Mouse (Mus musculus): Measurements from ENCODE around the gene Catsperg2. TPM values are rescaled to one million over a fixed set of nuclear protein-coding genes. Genes with fewer than 3 reads are reported as not detected.
"Not testable (repeated sequence)": the region's sequence is repeated elsewhere in the genome, so short reads cannot be mapped to it uniquely, and the experiment has no call there.

Catsperg2 gene
- under 1 TPM; 0.18 to 0.42 TPM for total RNA-seq (2021)
- long read RNA-seq = 0 reads

GRCm38 (mm10) chr7:29726860-29727259 lies at the start of gene Catsperg2:
Catsperg2 (minus strand) TSS chr7:29727032.
- DNase-seq (ENCODE audit: low spot score in 2 of 2) = not testable (repeated sequence)

DNA sequence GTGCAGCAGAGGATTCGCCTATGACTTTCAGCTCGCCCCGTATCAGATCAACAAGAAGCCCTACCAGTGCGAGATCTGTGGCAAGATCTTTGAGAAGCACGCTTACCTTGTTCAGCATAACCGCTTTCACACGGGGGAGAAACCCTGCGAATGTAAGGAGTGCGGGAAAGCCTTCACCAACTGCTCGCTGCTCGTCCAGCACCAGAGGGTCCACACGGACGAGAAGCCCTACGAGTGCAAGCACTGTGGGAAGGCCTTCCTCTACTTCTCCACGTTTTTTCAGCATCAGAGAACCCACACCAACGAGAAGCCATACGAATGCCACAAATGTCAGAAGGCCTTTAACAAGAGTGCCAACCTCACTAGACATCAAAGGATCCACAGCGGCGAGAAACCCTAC lies 49.7 kb upstream of the Catsperg2 start:
- no peak for DNase-seq (ENCODE audit: low spot score in 2 of 2)

GRCm38 (mm10) chr7:29774371-29774770 lies 47.5 kb upstream of the Catsperg2 start:
- no peak for DNase-seq (ENCODE audit: low spot score in 2 of 2)

DNA sequence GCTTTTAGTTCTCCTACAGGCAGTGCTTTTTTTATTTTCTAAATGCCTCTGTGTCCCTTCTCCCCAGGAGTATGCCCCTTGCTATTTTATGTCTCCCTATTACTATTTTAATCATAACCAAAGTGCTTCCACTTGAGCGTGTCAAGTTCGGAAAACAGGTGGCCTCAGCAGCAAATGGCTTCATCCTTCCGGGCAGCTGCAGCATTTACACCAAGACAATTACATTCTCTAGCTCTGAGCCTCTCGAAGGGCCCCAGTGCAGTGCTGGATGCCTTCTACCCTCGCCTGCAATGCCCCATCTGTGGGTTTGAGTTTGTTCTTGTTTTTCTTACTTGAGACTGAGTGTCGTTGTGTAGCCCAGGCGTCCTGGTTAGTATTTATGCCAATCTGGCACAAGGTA lies 46.7 kb upstream of the Catsperg2 start:
- DNase-seq (ENCODE audit: low spot score in 2 of 2) = no peak

DNA sequence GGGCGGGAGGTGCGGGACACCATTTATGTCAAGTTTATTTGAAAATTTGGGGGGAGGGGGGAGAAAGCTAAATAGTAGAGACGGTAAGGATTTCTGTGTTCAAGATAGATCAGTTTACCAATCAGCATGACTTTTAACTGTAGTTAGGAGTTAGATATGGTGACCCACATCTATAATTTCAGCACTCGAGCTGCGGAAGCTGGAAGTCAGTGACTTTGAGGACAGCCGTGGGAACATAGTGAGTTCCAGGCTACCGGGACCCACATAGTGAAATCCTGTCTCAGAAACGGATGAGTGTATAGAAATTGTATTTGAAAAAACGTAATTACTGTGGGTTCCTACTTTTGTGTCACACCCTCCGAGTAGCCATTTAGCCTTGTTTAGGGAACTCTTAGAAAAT lies 42.1 kb upstream of the Catsperg2 start:
- DNase-seq (ENCODE audit: low spot score in 2 of 2) = no peak

- peak; percentile 80 to 85 for DNase-seq (ENCODE audit: low spot score in 2 of 2)
These were observed 41.5 kb upstream of the Catsperg2 start, which contains the start of gene Zfp84 for GRCm38 (mm10) chr7:29768090-29768900. Zfp84 (plus strand) TSS chr7:29768552.

- peak; percentile 80 to 84 for DNase-seq (ENCODE audit: low spot score in 2 of 2)
These were observed 40.3 kb upstream of the Catsperg2 start for GRCm38 (mm10) chr7:29767058-29767686.

GRCm38 (mm10) chr7:29764702-29765101 lies 37.9 kb upstream of the Catsperg2 start:
- no peak for DNase-seq (ENCODE audit: low spot score in 2 of 2)

GRCm38 (mm10) chr7:29760476-29760875 lies 33.6 kb upstream of the Catsperg2 start:
- no peak for DNase-seq (ENCODE audit: low spot score in 2 of 2)

DNA sequence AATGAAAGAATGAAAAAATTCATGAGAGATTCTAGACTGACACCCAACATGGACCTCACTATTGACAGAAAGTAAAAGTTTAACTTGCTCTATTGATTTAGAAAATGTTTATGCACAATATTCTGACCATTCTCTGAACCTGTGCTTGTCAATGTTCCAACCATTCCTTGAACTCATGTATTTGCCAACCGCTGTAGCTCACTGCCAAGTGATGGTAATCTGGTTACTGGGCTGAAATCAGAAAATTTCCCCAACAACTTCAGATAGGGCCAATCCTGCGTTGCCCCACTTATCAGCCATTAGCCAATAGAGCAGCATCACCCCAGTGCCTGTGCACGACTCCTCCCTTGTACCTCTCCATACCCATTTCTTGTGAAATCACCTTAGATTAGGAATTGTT lies 15.4 kb upstream of the Catsperg2 start:
- DNase-seq (ENCODE audit: low spot score in 2 of 2) = no peak

DNA sequence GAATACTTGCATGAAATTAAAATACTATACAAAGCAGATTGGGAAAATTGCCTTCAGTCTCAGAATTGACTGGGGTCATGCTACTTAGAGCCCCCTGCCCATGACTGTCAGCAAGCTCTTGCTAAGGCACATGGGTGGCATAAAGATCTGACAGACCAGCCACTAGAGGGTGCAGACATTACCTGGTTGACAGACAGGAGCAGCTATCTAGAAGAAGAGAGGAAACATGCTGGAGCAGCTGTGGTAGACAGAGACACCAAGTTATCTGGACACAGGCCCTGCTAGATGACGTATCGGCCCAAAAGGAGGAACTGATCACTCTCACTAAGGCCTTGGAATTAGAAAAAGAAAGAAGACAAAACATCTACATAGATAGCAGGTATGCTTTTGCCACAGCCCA lies 1.2 kb upstream of the Catsperg2 start:
- DNase-seq (ENCODE audit: low spot score in 2 of 2) = no peak

DNA sequence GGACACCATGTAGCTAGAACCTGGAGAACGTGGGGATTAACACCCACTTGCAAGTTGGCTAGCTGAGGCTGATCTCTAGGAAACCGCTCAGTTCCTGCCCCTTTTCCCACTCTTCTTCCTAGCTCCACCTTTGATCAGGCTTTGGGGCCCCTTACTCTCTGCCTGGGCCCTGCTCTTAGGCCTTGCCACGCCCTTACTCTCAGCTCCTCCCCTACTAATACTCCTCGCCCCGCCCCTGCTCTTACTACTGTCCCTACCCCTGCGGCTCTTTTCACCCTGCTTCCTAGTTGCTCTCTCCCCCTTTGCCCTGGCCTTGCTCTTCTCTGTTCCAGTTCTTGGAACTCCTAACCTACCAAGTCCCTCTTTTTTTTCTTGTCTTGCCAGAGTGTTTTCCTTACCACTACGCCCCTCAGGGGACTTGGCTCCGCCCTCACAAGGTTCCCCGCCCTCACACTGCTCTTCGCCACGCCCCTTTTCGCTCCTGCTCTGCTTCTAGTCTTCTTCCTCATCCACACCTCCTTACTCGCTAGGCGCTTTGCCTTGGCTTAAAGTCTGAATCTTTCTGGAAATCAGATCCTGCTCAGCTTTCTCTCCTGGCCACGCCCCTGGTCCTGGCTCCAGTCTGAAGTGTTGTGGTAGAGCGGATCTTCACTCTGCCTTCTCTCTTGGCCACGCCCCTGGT lies 1.2 kb downstream of the Catsperg2 start:
- not testable (repeated sequence) for DNase-seq (ENCODE audit: low spot score in 2 of 2)

- not testable (repeated sequence) for DNase-seq (ENCODE audit: low spot score in 2 of 2)
These were observed 17.9 kb downstream of the Catsperg2 start for GRCm38 (mm10) chr7:29708891-29709290.

GRCm38 (mm10) chr7:29695231-29695630 lies 31.6 kb downstream of the Catsperg2 start:
- not testable (repeated sequence) for DNase-seq (ENCODE audit: low spot score in 2 of 2)

DNA sequence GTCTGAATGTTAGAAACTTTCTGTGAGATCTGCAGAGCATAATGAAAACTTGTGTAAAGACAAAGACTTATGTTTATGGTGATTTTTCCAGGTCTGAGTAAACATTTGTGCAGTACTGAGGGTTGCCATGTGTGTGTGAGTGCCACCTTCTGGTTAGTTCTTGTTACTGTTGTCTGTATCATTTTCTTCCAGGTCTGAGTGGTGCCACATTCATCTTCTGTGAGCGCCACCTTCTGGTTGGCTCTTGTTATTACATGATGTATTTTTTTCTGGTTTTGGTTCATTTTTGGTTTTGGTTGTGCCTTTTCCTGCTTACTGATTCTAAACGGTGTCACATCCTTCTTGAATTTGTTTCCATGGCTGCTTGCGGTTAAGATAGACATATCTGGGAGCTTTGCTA lies 45.0 kb downstream of the Catsperg2 start:
- peak; percentile 5 to 14 for DNase-seq (ENCODE audit: low spot score in 2 of 2)

Small RNAs within 50 kb of the gene (microRNA-seq; reads per million reads assigned to microRNA genes)
- 1.6 to 5.1 reads per million in 2 experiments for gene Mir1964

Other genes starting within 250 kb of the Catsperg2 start
- 100 to 1,000 TPM; 122 to 125 TPM for gene Sipa1l3, start 208.4 kb downstream of the Catsperg2 start, total RNA-seq (2021)
- 10 to 100 TPM; 15.8 to 17.9 TPM for gene Zfp84, start 41.5 kb upstream of the Catsperg2 start, total RNA-seq (2021)
- 10 to 100 TPM; 11.0 to 11.3 TPM for gene Zfp30, start 57.0 kb upstream of the Catsperg2 start, total RNA-seq (2021)
- gene Zfp790, start 89.1 kb upstream of the Catsperg2 start, total RNA-seq (2021) = 10 to 100 TPM; 18.9 to 23.2 TPM
- 10 to 100 TPM; 17.1 to 24.1 TPM for gene Zfp940, start 126.6 kb upstream of the Catsperg2 start, total RNA-seq (2021)
- 10 to 100 TPM; 14.0 to 14.4 TPM for gene Zfp420, start 132.9 kb upstream of the Catsperg2 start, total RNA-seq (2021)
- gene Zfp27, start 179.5 kb upstream of the Catsperg2 start, total RNA-seq (2021) = 10 to 100 TPM; 20.0 to 21.3 TPM
- 1 to 10 TPM; 9.0 to 9.3 TPM for gene Zfp383, start 181.2 kb upstream of the Catsperg2 start, total RNA-seq (2021)
- 10 to 100 TPM; 21.3 to 22.0 TPM for gene Zfp74, start 227.1 kb upstream of the Catsperg2 start, total RNA-seq (2021)

Data from layer of hippocampus, postnatal 10 days (tissue).